Mouse (Mus musculus): ENCODE data around the gene Dvl1.

DNA sequence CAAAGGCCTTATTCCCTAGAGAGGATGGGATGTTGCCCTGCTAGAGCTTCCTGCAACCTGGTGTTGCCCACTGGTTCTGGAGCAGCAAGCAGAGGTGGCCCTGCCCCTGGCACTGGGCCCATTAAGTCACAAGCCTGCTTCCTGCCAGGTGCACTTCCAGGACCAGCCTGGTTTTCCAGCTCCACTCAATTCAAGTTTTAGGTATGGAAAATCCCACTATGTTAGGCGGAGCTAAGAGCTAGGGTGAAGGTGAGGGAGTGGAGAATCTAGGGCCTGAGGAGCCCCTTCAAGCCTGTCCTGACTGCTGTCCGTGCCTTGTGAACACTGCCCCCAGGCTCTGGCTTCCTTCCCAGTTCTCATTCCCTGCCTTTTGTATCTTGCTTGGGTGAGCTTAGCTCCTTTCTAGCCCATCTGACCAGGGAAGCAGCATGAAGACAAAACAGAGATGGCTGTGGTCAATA is 4.8 kb downstream of the Dvl1 start:
- TF ChIP-seq CTCF (IDR thresholded peaks at IDR 0.05; ENCODE audit: control insufficient read depth, insufficient read depth, insufficient replicate concordance, low read depth, low read length) (no peak), POLR2A (IDR thresholded peaks at IDR 0.05; ENCODE audit: control insufficient read depth, low read depth, low read length) (no peak)

Data from testis, adult 2 months (tissue).